Mouse (Mus musculus) retina, adult 2 months (tissue): ENCODE results near the gene Tmbim1.
"Not testable (repeated sequence)": the region's sequence is repeated elsewhere in the genome, so short reads cannot be mapped to it uniquely, and the experiment has no call there.

Source experiments
- DNase-seq: peaks from one replicate; pipeline ENCODE4 v3.0.0-alpha.2; 2012; ENCODE audit warnings: low read depth, low spot score

The Tmbim1 gene

GRCm38 (mm10) chr1:74326916-74327315 is 21.5 kb upstream of the Tmbim1 start:
- not testable (repeated sequence) for DNase-seq

GRCm38 (mm10) chr1:74321396-74321795 is 16.0 kb upstream of the Tmbim1 start:
- DNase-seq: no peak

- no peak for DNase-seq
Measured at GRCm38 (mm10) chr1:74318711-74319110, 13.3 kb upstream of the Tmbim1 start.

- no peak for DNase-seq
Measured at GRCm38 (mm10) chr1:74316114-74316827, 10.8 kb upstream of the Tmbim1 start.

- no peak for DNase-seq
Measured at GRCm38 (mm10) chr1:74314796-74315195, 9.4 kb upstream of the Tmbim1 start.

GRCm38 (mm10) chr1:74313049-74313692 is 7.7 kb upstream of the Tmbim1 start:
- peak; percentile 61 for DNase-seq

- DNase-seq: no peak
Measured at GRCm38 (mm10) chr1:74309767-74310166, 4.3 kb upstream of the Tmbim1 start.

- DNase-seq: no peak
Measured at GRCm38 (mm10) chr1:74308001-74308964, 2.9 kb upstream of the Tmbim1 start.

GRCm38 (mm10) chr1:74307146-74307545 is 1.7 kb upstream of the Tmbim1 start:
- DNase-seq: no peak

- DNase-seq: no peak
Measured at GRCm38 (mm10) chr1:74304946-74305345, 476 bp downstream of the Tmbim1 start.

GRCm38 (mm10) chr1:74304339-74304790 is 1.1 kb downstream of the Tmbim1 start:
- no peak for DNase-seq

- no peak for DNase-seq
Measured at GRCm38 (mm10) chr1:74303509-74304338, 1.7 kb downstream of the Tmbim1 start.

- no peak for DNase-seq
Measured at GRCm38 (mm10) chr1:74302835-74303234, 2.6 kb downstream of the Tmbim1 start.

GRCm38 (mm10) chr1:74302229-74302628 is 3.2 kb downstream of the Tmbim1 start:
- DNase-seq: no peak

- DNase-seq: no peak
Measured at GRCm38 (mm10) chr1:74300347-74301110, 4.9 kb downstream of the Tmbim1 start.

GRCm38 (mm10) chr1:74298996-74299395 is 6.4 kb downstream of the Tmbim1 start:
- DNase-seq: no peak

- no peak for DNase-seq
Measured at GRCm38 (mm10) chr1:74298157-74298750, 7.2 kb downstream of the Tmbim1 start.

GRCm38 (mm10) chr1:74297269-74297668 is 8.2 kb downstream of the Tmbim1 start:
- DNase-seq: no peak

GRCm38 (mm10) chr1:74296477-74296876 is 8.9 kb downstream of the Tmbim1 start:
- DNase-seq: no peak
